Mouse (Mus musculus): ENCODE results near the gene Cd300c2.

DNA sequence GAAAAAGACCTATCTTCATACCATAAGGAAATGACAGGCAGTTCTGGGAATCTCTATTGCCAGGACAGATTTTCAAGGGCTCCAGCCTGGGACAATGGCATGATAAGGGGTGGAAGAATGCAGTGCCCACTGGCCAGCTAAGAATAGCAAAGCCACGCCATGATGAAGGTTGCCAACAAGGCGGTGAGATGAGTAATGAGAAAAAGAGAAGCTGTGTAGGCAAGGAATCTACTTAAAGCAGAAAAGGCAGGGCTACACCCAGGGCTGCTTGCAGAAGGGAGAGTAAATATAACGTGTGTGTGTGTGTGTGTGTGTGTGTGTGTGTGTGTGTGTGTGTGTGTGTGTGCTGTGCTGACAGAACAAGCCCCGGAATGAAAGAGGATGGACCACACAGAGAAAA is 19.8 kb downstream of the Cd300c2 start:
- TF ChIP-seq CTCF (IDR thresholded peaks at IDR 0.05; ENCODE audit: low read depth) = no peak
- no peak for TF ChIP-seq EP300 (IDR thresholded peaks at IDR 0.05; ENCODE audit: low read depth)
